Mouse (Mus musculus) lung, postnatal 36 days (tissue): ENCODE data around the gene Iqsec2.

Source experiments
- DNase-seq: peaks from one replicate; pipeline ENCODE4 v3.0.0; 2022; ENCODE audit warnings: mixed read lengths

Gene Iqsec2

GRCm38 (mm10) chrX:152143941-152144741 is at the start of gene Iqsec2:
TSS of gene Iqsec2 (plus strand) at chrX:152144268.
- DNase-seq = peak; percentile 15

DNA sequence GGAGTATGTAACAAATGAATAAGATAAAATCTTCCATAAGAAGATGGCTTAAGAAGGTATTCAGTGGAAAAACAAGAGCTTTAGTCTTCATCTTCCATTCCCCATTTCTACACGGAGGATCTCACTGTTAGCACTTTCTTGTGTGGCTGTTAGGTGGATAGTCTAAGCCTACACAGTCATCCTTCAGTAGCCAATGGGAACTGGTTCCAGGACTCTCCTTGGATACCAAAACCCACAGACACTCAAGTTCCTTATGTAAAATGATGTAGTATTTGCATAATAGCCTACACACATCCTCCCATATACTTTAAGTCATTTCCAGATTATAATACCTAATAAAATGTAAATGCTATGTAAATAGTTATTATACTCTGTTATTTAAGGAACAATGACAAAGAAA is 46.5 kb upstream of the Iqsec2 start:
- no peak for DNase-seq

DNA sequence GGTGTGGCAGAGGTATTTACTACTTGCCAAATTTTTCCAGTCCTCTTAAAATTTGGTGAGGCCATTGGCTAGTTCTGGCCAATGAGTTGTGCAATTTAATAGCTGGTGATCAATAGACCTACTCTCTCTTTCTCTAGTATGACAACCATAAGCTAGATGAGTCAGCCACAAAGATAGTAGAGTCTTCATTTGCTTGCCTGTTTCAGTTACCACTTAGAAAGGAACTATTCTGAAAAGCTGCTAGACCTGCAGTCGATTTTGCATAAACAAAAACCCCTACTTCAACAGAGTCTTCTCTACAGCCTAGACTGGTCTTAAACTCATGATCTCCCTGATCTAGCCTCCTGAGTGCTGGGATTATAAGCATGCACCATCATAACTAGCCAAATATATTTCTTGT is 22.4 kb upstream of the Iqsec2 start:
- DNase-seq = no peak

GRCm38 (mm10) chrX:152130777-152131176 is 13.3 kb upstream of the Iqsec2 start:
- DNase-seq = no peak

DNA sequence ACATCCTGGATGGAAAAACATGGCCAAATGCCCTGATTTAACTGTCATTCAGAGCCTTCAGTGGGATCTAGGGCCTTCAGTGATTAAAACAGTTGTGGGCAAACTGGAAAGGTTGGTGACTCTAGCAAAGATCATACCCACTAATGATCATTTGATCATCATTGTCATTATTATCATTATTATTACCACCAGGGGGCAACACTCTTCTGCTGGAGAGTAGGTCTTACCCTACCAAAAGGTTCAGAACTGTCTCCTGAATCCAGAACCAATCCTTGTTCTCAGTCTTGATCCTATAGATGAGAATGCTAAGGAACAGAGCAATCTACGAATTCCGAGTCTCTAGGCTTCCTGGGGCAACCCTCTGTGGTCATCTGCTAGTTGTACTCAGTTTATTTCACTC is 12.0 kb upstream of the Iqsec2 start:
- no peak for DNase-seq

- DNase-seq = peak; percentile 35
Measured at GRCm38 (mm10) chrX:152135195-152135594, 8.9 kb upstream of the Iqsec2 start.

DNA sequence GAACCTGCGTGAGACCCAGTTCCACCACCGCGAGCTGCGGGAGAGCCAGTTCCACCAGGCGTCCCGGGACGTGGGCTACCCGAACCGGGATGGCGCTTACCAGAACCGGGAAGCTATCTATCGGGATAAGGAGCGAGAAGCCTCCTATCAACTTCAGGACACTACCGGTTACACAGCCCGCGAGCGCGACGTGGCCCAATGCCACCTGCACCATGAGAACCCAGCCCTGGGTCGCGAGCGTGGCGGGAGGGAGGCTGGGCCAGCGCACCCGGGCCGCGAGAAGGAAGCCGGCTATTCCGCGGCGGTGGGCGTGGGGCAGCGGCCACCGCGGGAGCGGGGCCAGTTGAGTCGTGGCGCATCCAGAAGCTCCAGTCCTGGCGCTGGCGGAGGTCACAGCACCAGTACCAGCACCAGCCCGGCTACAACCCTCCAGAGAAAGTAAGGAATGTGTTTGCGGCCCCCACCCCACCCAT is 710 bp downstream of the Iqsec2 start:
- no peak for DNase-seq

DNA sequence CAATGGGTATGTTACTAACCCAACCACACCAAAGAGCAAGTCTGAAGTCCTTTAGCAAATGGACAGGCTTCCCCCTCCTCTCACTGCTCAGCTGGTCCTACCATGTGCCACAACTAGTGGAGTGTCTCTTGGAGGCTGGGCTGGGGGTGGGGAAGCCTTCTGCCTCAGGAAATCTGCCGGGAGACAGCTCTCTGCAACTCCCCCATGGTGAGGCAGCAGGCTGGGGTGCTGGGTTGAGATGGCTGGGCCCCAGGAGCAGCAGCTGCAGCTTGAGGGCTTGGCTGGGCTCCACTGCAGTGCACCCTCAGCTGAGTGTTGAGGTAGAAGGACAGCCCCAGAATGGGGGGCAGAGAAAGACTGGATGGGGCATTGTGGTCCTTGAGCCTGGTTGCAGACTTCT is 2.1 kb downstream of the Iqsec2 start:
- no peak for DNase-seq

GRCm38 (mm10) chrX:152146691-152147090 is 2.6 kb downstream of the Iqsec2 start:
- no peak for DNase-seq

GRCm38 (mm10) chrX:152147451-152148116 is 3.5 kb downstream of the Iqsec2 start:
- DNase-seq = peak; percentile 74

DNA sequence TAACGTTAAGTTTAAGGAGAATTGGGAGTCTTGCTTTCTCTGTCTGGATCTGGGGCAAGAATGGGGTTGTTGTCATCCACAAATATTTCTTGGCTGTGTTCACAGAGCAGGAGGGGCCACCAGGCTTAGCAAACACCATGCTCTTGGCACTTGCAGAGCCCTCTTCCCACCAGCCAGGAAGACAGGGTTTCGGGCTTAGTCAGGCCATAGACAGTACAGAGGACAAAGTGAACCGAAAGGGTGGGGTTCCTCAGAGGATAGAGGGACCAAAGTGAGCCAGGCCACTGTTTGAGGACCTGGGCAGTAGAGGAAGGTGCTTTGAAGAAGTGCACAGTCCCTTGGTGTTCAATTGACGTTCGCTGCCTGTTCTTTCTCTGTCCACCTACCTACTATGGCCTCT is 4.6 kb downstream of the Iqsec2 start:
- DNase-seq = peak; percentile 48

GRCm38 (mm10) chrX:152151709-152152108 is 7.6 kb downstream of the Iqsec2 start:
- DNase-seq = peak; percentile 82

DNA sequence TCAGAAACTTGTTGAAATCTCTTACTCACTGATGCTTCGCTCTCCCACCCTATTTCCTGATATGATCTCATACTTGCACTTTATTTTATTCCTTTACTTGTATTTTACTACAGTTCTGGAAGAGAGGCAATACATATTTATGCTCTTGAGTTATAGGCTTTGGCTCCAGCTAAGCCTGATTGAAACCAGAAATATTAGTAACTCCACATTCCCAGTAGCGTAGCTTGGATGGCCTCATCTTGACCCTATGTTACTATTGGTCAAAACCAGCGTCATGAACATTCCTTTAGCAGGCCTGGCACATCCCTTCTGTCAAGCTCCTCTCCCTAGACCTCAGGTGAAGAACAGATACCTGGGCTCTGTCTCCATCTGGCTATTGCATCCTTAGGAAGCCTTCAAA is 14.2 kb downstream of the Iqsec2 start:
- DNase-seq = no peak

DNA sequence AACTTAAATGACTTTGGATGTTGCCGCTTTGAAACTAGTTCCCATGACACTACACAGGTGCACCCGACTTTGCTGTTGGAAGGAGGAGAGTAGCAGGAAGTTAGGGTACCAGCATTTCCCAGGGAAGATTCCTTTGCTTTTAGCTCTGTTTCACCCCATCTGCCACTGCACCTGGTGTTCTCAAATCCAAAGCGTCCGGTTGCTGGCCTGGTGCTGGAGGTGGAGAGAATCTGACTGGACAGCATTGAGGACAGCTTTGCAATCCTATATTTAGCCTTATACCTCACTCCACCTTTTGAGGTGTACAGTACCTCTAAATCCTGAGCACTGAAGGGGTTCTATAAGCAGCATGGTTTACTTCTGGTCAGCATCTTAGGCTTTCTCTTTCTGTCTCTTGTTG is 17.3 kb downstream of the Iqsec2 start:
- DNase-seq = no peak

DNA sequence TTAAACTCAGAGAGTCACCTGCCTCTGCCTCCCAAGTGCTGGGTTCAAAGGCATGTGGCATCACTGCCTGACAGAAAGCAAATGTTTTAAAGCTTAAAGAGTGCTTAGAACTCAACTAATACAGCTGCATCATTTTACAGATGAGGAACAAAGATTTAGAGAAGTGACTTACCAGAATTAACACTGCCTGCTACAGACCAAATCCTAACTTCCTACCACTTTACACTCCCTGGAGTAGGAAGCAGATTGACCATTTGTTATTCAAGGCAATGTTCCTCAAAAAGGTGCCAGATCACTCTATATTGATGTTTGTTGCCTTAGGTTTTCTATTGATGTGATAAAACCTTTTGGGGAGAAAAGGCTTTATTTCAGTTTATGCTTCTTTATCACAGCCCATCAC is 20.0 kb downstream of the Iqsec2 start:
- no peak for DNase-seq

DNA sequence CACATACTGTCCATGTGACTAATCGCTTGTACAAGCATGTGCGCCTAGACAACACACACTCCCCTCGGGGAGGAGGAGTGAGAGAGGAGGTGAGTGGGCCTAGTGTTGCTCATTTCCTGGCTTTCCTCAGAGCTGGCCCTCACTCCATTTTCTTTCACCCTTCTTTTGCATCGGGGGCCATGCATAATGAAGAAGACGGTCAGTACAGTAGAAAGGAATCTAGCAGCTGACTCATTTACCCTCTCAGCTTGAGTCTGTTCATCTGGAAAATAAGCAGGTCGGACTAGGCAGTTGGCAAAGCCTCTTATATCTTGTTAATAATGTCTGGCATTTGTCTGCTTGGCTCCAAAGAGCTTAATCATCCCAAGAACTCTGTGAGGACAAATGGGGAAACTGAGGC is 22.1 kb downstream of the Iqsec2 start:
- DNase-seq = no peak

GRCm38 (mm10) chrX:152168521-152168920 is 24.5 kb downstream of the Iqsec2 start:
- peak; percentile 34 for DNase-seq

DNA sequence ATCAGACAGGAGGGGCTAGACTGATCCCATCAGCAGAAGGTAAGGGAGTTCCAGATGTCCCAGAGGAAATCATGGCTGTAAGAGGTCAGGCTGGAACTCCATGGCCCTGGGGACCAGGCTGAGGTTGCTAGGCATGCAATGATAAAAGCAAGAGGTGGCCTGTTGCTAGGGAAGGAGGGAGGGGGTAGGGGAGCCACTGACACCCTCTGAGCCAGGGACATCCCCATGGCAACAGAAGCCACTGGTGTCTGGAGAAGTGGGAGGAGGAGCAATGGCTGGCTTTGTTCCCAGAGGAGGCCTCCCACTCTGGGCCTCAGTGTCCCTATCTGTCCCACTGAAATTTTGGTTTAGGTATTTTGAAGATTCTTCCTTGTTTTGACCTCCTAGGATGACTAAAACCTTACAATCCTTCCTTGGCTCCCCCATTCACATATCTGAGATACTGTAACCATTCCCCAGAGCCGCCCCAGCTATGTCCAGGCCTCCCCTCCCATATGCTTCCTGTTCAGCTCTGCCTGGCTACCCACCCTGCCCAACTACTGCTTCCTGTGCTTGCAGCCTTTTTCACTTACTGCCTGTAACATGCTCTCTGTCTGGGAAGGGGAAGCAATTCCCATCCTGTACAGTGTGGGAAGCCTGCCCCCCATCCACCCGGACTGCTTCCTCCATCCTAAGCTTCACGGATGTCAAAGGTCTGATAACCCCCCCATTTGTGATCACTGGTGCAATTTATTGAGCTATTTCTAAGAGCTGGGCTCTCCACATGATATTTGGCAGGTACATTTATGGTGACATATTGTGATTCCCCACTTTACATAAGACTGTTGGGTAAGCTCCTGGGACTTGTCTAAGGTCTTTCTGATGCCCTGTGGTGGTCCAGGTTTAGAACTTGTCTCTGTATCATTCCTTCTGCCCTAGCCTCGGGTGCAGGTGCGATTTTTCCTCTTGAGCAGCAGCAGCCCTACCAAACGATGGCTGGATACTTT is 27.3 kb downstream of the Iqsec2 start:
- peak; percentile 35 for DNase-seq

DNA sequence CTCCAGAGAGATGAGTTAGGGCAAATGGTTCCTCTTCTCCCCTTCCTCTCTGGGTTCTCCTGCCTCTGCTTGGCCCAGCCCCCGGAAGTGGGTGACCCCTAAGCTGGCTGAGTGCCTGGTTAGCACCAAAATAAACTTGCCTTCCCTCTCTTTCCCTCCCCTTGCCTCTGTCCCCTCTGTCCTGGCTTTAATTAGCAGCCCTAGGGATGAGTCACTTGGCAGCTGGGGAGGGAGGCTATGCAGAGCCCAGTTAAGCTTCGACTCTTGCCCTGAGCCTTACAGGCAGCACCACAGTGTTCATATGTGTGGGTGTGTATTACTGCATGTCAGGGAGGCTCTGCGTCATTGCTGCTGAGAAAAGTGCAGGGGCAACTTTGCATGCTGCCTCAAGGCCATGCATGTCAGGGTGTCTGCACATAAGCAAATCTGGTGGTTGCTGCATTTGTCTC is 28.4 kb downstream of the Iqsec2 start:
- DNase-seq = peak; percentile 54

- DNase-seq = peak; percentile 69
Measured at GRCm38 (mm10) chrX:152175284-152175683, 31.2 kb downstream of the Iqsec2 start.

DNA sequence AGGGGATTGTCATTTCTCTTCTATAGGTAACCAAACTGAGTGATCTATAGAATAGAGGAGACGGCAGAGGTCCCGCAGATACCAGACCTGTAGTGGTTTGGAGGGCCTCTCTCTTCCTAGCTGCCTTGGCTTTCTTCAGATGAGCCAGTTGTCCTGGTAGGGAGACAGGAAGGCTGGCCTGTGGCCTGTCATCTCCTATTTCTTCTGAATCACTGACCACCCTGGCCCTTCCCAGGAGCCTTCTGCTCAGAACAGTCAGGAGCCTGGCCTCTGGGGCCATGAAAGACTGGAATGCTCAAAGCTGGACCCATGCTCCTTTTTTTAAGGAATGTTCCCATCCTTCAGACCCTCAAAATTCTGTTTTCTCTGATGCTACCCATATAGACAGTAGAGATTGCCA is 33.8 kb downstream of the Iqsec2 start:
- no peak for DNase-seq

- DNase-seq = peak; percentile 75
Measured at GRCm38 (mm10) chrX:152178843-152179545, 34.9 kb downstream of the Iqsec2 start.
